Mouse (Mus musculus) heart, postnatal 25 days (tissue): ENCODE data around the gene Zfp36. TPM values are rescaled to one million over a fixed set of nuclear protein-coding genes. Genes with fewer than 3 reads are reported as not detected.
A peak's percentile ranks its signal among the peaks of the same experiment; 100 is the strongest.

Experiments
- DNase-seq: peaks from one replicate; pipeline ENCODE4 v3.0.0; 2022; ENCODE audit warnings: low spot score
- intact Hi-C: fragments of 180-260 bp; cut with DNase I; formaldehyde crosslinking; loops from one replicate; pipeline ENCODE4 v1.15.1; 2025
- total RNA-seq, 2 experiments: library from RNA; stranded (reverse); gene quantifications; 2 replicates each; pipeline ENCODE4 v1.2.3; 2021

The Zfp36 gene
- total RNA-seq, 2 experiments from 2014 or later, result 14.1 to 18.0 TPM

- peak; percentile 98 for DNase-seq
These were observed 7.6 kb downstream of the Zfp36 start, which contains the start of gene Plekhg2 for GRCm38 (mm10) chr7:28372251-28373108. Plekhg2 (minus strand) TSS chr7:28372599.

GRCm38 (mm10) chr7:28371514-28371989, 8.5 kb downstream of the Zfp36 start:
- peak; percentile 79 for DNase-seq
- intact Hi-C loops, result loop anchor here (2.0 kb wide), 1 partner anchor 21 kb away; the partner anchor contains the start of gene Rps16

More at GRCm38 (mm10) chr7:28372251-28373108, 7.6 kb downstream of the Zfp36 start, which contains the start of gene Plekhg2:
- intact Hi-C loops, result loop anchor here (1.0 kb wide), 1 partner anchor 14 kb away; no protein-coding TSS in a partner anchor

GRCm38 (mm10) chr7:28370977-28371513, 9.0 kb downstream of the Zfp36 start:
- intact Hi-C loops, result loop anchor here (2.0 kb wide), 1 partner anchor 20 kb away; the partner anchor contains the start of gene Rps16
- DNase-seq, result no peak

GRCm38 (mm10) chr7:28370051-28370450, 10.0 kb downstream of the Zfp36 start:
- intact Hi-C loops, result loop anchor here (2.0 kb wide), 1 partner anchor 19 kb away; the partner anchor contains the start of gene Rps16

GRCm38 (mm10) chr7:28368276-28368920, 11.7 kb downstream of the Zfp36 start:
- intact Hi-C loops, result no loop called here
- no peak for DNase-seq

More at GRCm38 (mm10) chr7:28370051-28370450, 10.0 kb downstream of the Zfp36 start:
- no peak for DNase-seq

- intact Hi-C loops, result no loop called here
- no peak for DNase-seq
These were observed 12.3 kb downstream of the Zfp36 start for GRCm38 (mm10) chr7:28367663-28368275.

GRCm38 (mm10) chr7:28362441-28363060, 17.5 kb downstream of the Zfp36 start:
- no peak for DNase-seq
- intact Hi-C loops, result no loop called here

GRCm38 (mm10) chr7:28361647-28362341, 18.3 kb downstream of the Zfp36 start:
- intact Hi-C loops, result no loop called here
- DNase-seq, result no peak

- intact Hi-C loops, result no loop called here
- no peak for DNase-seq
These were observed 19.8 kb downstream of the Zfp36 start for GRCm38 (mm10) chr7:28360291-28360690.

- DNase-seq, result no peak
- intact Hi-C loops, result no loop called here
These were observed 20.2 kb downstream of the Zfp36 start for GRCm38 (mm10) chr7:28359854-28360253.

GRCm38 (mm10) chr7:28358431-28358830, 21.6 kb downstream of the Zfp36 start:
- intact Hi-C loops, result no loop called here
- no peak for DNase-seq

GRCm38 (mm10) chr7:28357984-28358383, 22.1 kb downstream of the Zfp36 start:
- DNase-seq, result no peak
- intact Hi-C loops, result no loop called here

GRCm38 (mm10) chr7:28356981-28357380, 23.1 kb downstream of the Zfp36 start:
- DNase-seq, result peak; percentile 69
- intact Hi-C loops, result no loop called here

GRCm38 (mm10) chr7:28355221-28355620, 24.8 kb downstream of the Zfp36 start:
- intact Hi-C loops, result no loop called here
- no peak for DNase-seq

- DNase-seq, result no peak
- intact Hi-C loops, result loop anchor here (5.0 kb wide), 1 partner anchor 83 kb away; the partner anchor contains the start of gene Gmfg
These were observed 25.5 kb downstream of the Zfp36 start for GRCm38 (mm10) chr7:28354596-28354995.

- intact Hi-C loops, result loop anchor here (5.0 kb wide), 1 partner anchor 83 kb away; the partner anchor contains the start of gene Gmfg
- DNase-seq, result no peak
These were observed 25.9 kb downstream of the Zfp36 start for GRCm38 (mm10) chr7:28354113-28354581.

GRCm38 (mm10) chr7:28353267-28353666, 26.8 kb downstream of the Zfp36 start:
- intact Hi-C loops, result loop anchor here (5.0 kb wide), 1 partner anchor 84 kb away; the partner anchor contains the start of gene Gmfg
- no peak for DNase-seq

- intact Hi-C loops, result loop anchor here (2.0 to 5.0 kb wide), 2 partner anchors 19 to 86 kb away; partner anchors contain the start of gene Gmfg
- no peak for DNase-seq
These were observed 28.3 kb downstream of the Zfp36 start for GRCm38 (mm10) chr7:28351676-28352191.
